Mouse (Mus musculus) limb, embryonic 14.5 days (tissue): ENCODE results near the gene Snx29. TPM values are rescaled to one million over a fixed set of nuclear protein-coding genes. Genes with fewer than 3 reads are reported as not detected.
A peak's percentile ranks its signal among the peaks of the same experiment; 100 is the strongest.

Experiments used
- ATAC-seq: fragments of 200-750 bp; cut with Nextera tagmentation; 2 replicates; pipeline ENCODE4 v1.8.0; 2017; ENCODE audit warnings: low read depth, moderate number of reproducible peaks, moderate TSS enrichment; ENCODE audit not compliant: low FRiP score
- DNase-seq: peaks from one replicate; pipeline ENCODE4 v3.0.0-alpha.2; 2015; ENCODE audit warnings: low spot score
- H3K27ac ChIP-seq: fragments of 300-500 bp; sonication (generic); replicated peaks from 2 replicates; pipeline ENCODE4 v1.5.1; 2014; ENCODE audit warnings: low read depth, mild to moderate bottlenecking, low read length, moderate library complexity, mixed read lengths
- H3K27me3 ChIP-seq: fragments of 300-500 bp; sonication (generic); 2 replicates; pipeline ENCODE4 v1.6.1; 2014; ENCODE audit warnings: low read length, mixed read lengths; ENCODE audit not compliant: control insufficient read depth, insufficient read depth
- H3K36me3 ChIP-seq: fragments of 300-500 bp; sonication (generic); 2 replicates; pipeline ENCODE4 v1.6.1; 2014; ENCODE audit warnings: mild to moderate bottlenecking, low read length, moderate library complexity, mixed read lengths; ENCODE audit not compliant: control insufficient read depth, insufficient read depth
- H3K4me1 ChIP-seq: fragments of 300-500 bp; sonication (generic); 2 replicates; pipeline ENCODE4 v1.6.1; 2014; ENCODE audit warnings: antibody characterized with exemption, low read length, mixed read lengths; ENCODE audit not compliant: control insufficient read depth, insufficient read depth
- H3K4me2 ChIP-seq: fragments of 300-500 bp; sonication (generic); replicated peaks from 2 replicates; pipeline ENCODE4 v1.6.1; 2014; ENCODE audit warnings: low read depth, mild to moderate bottlenecking, low read length, moderate library complexity; ENCODE audit not compliant: severe bottlenecking
- H3K4me3 ChIP-seq: fragments of 300-500 bp; sonication (generic); replicated peaks from 2 replicates; pipeline ENCODE4 v1.5.1; 2014; ENCODE audit warnings: low read length
- H3K9ac ChIP-seq: fragments of 300-500 bp; sonication (generic); 2 replicates; pipeline ENCODE4 v1.6.1; 2014; ENCODE audit warnings: mild to moderate bottlenecking, low read depth, low read length, moderate library complexity; ENCODE audit not compliant: severe bottlenecking
- H3K9me3 ChIP-seq: fragments of 300-500 bp; sonication (generic); 2 replicates; pipeline ENCODE4 v1.6.1; 2016; ENCODE audit warnings: low read length; ENCODE audit not compliant: control insufficient read depth
- POLR2A ChIP-seq: fragments of 200-500 bp; IDR thresholded peaks from 2 replicates; pipeline ENCODE4 v1.8.0; 2012; ENCODE audit warnings: inconsistent platforms, mild to moderate bottlenecking, moderate library complexity, borderline replicate concordance; ENCODE audit not compliant: insufficient read depth, insufficient read length; ENCODE audit errors: extremely low read depth
- WGBS: fragments of 180-500 bp; shearing (Covaris S2); extraction: QIAGEN DNeasy Blood & Tissue Kit; methylation state at CpG from one replicate; pipeline ENCODE4 v1.1.7; 2014; 5-methylcytosine and 5-hydroxymethylcytosine counted together
- polyA plus RNA-seq, 2 experiments: library from polyadenylated mRNA; depleted of rRNA in 1 of 2; stranded (reverse) in 1 of 2; unstranded in 1 of 2; fragments of >200 nt; fragmentation: Nextera tagmentation in 1 of 2; extraction: Ambion mirVana in 1 of 2; gene quantifications; 2 replicates each; pipeline versions ENCODE4 v1.2.1 to v1.2.3; 2012 to 2014

Gene Snx29
- polyA plus RNA-seq, 2 experiments = 4.9 to 9.3 TPM

GRCm38 (mm10) chr16:11425279-11425678, 102.6 kb downstream of the Snx29 start:
- Histone ChIP-seq H3K4me1 (no peaks in the 10 kb centered on the region), H3K9me3 (no peaks in the 10 kb centered on the region), H3K4me3 (no peak overlapping the region), H3K27ac (no peak overlapping the region), H3K36me3 (peaks cover 14% of the 10 kb centered on the region; the same call in 1 of the 2 replicates), H3K27me3 (no peaks in the 10 kb centered on the region), H3K4me2 (no peak overlapping the region), H3K9ac (no peak overlapping the region)
- ATAC-seq (no peak), DNase-seq (peak; percentile 10)
- TF ChIP-seq POLR2A = no peak
- WGBS = 74% methylated on average over 7 of the region's 7 CpGs

GRCm38 (mm10) chr16:11426810-11427537, 104.3 kb downstream of the Snx29 start:
- Histone ChIP-seq H3K4me2 (no peak overlapping the region), H3K27me3 (no peaks in the 10 kb centered on the region), H3K9me3 (no peaks in the 10 kb centered on the region), H3K36me3 (peaks cover 7% of the 10 kb centered on the region; the same call in 1 of the 2 replicates), H3K27ac (no peak overlapping the region), H3K9ac (no peak overlapping the region), H3K4me3 (no peak overlapping the region), H3K4me1 (no peaks in the 10 kb centered on the region)
- DNase-seq (no peak), ATAC-seq (no peak)
- TF ChIP-seq POLR2A = no peak
- WGBS = 60% methylated on average over 8 of the region's 8 CpGs

GRCm38 (mm10) chr16:11429784-11430183, 107.1 kb downstream of the Snx29 start:
- no peak for DNase-seq
- Histone ChIP-seq H3K4me2 (no peak overlapping the region), H3K9ac (no peak overlapping the region), H3K27ac (no peak overlapping the region), H3K4me1 (no peaks in the 10 kb centered on the region), H3K4me3 (no peak overlapping the region), H3K36me3 (0 out of 2 replicates have a peak, but pooled peaks cover 3% of the 10 kb centered on the region), H3K27me3 (no peaks in the 10 kb centered on the region), H3K9me3 (no peaks in the 10 kb centered on the region)
- ATAC-seq = no peak
- TF ChIP-seq POLR2A = no peak
- WGBS = 81% methylated on average over 3 of the region's 3 CpGs

GRCm38 (mm10) chr16:11430520-11430919, 107.8 kb downstream of the Snx29 start:
- TF ChIP-seq POLR2A = no peak
- 77% methylated on average over 6 of the region's 6 CpGs for whole genome bisulfite sequencing
- Histone ChIP-seq H3K27me3 (no peaks in the 10 kb centered on the region), H3K9ac (no peak overlapping the region), H3K4me3 (no peak overlapping the region), H3K9me3 (no peaks in the 10 kb centered on the region), H3K36me3 (0 out of 2 replicates have a peak, but pooled peaks cover 3% of the 10 kb centered on the region), H3K4me2 (no peak overlapping the region), H3K4me1 (no peaks in the 10 kb centered on the region), H3K27ac (no peak overlapping the region)
- no peak for ATAC-seq
- no peak for DNase-seq

- Histone ChIP-seq H3K4me1 (no peaks in the 10 kb centered on the region), H3K4me2 (no peak overlapping the region), H3K4me3 (no peak overlapping the region), H3K27me3 (no peaks in the 10 kb centered on the region), H3K36me3 (0 out of 2 replicates have a peak, but pooled peaks cover 3% of the 10 kb centered on the region), H3K9me3 (no peaks in the 10 kb centered on the region), H3K9ac (no peak overlapping the region), H3K27ac (no peak overlapping the region)
- no peak for ATAC-seq
- no peak for TF ChIP-seq POLR2A
- DNase-seq = no peak
Measured at GRCm38 (mm10) chr16:11433779-11434178, 111.1 kb downstream of the Snx29 start.
